Mouse (Mus musculus) G1E-ER4 (cell line): Measurements from ENCODE around the gene Best1. TPM values are rescaled to one million over a fixed set of nuclear protein-coding genes. Genes with fewer than 3 reads are reported as not detected.

Source experiments
- GATA1 ChIP-seq: IDR thresholded peaks from one replicate; pipeline ENCODE4 v1.8.0; 2012; ENCODE audit warnings: low read length, inconsistent platforms
- polyA plus RNA-seq: library from polyadenylated mRNA; stranded (reverse); fragments of >175 nt; gene quantifications from 2 replicates; pipeline ENCODE4 v1.2.3, GENCODE M21; 2012

The Best1 gene
- polyA plus RNA-seq, 1 experiment: not detected

- no peak for TF ChIP-seq GATA1
Measured at GRCm38 (mm10) chr19:10033211-10033973, 32.0 kb upstream of the Best1 start.

GRCm38 (mm10) chr19:10029746-10030145, 28.3 kb upstream of the Best1 start:
- TF ChIP-seq GATA1: no peak

- TF ChIP-seq GATA1: no peak
Measured at GRCm38 (mm10) chr19:10025169-10025875, 23.9 kb upstream of the Best1 start.

GRCm38 (mm10) chr19:10023304-10023758, 21.9 kb upstream of the Best1 start:
- TF ChIP-seq GATA1: no peak

GRCm38 (mm10) chr19:10022414-10023303, 21.2 kb upstream of the Best1 start:
- TF ChIP-seq GATA1: no peak

GRCm38 (mm10) chr19:10021981-10022380, 20.5 kb upstream of the Best1 start:
- TF ChIP-seq GATA1: no peak

- no peak for TF ChIP-seq GATA1
Measured at GRCm38 (mm10) chr19:10019214-10019760, 17.9 kb upstream of the Best1 start.

- no peak for TF ChIP-seq GATA1
Measured at GRCm38 (mm10) chr19:10018527-10018818, 17.0 kb upstream of the Best1 start.

GRCm38 (mm10) chr19:10017637-10018526, 16.4 kb upstream of the Best1 start:
- TF ChIP-seq GATA1: no peak

GRCm38 (mm10) chr19:10016151-10016550, 14.7 kb upstream of the Best1 start:
- no peak for TF ChIP-seq GATA1

GRCm38 (mm10) chr19:10015442-10015841, 14.0 kb upstream of the Best1 start:
- no peak for TF ChIP-seq GATA1

- no peak for TF ChIP-seq GATA1
Measured at GRCm38 (mm10) chr19:10014824-10015223, 13.4 kb upstream of the Best1 start.

- no peak for TF ChIP-seq GATA1
Measured at GRCm38 (mm10) chr19:10013913-10014312, 12.5 kb upstream of the Best1 start.

- no peak for TF ChIP-seq GATA1
Measured at GRCm38 (mm10) chr19:10013348-10013747, 11.9 kb upstream of the Best1 start.

- no peak for TF ChIP-seq GATA1
Measured at GRCm38 (mm10) chr19:10012827-10013278, 11.4 kb upstream of the Best1 start.
